Mouse (Mus musculus) midbrain, postnatal 0 days (tissue): ENCODE measurements around the gene Cul4a. TPM values are rescaled to one million over a fixed set of nuclear protein-coding genes. Genes with fewer than 3 reads are reported as not detected.

Experiments
- ATAC-seq: fragments of 200-750 bp; cut with Nextera tagmentation; 2 replicates; pipeline ENCODE4 v1.8.0; 2017; ENCODE audit warnings: moderate number of reproducible peaks, mild to moderate bottlenecking, moderate TSS enrichment, moderate library complexity; ENCODE audit not compliant: low FRiP score
- DNase-seq: peaks from one replicate; pipeline ENCODE4 v3.0.0-alpha.2; 2015; ENCODE audit warnings: low spot score
- H3K27ac ChIP-seq: fragments of 300-500 bp; sonication (generic); 2 replicates; pipeline ENCODE4 v1.5.1; 2014; ENCODE audit warnings: low read depth, mild to moderate bottlenecking, low read length, mixed read lengths
- H3K27me3 ChIP-seq: fragments of 300-500 bp; sonication (generic); 2 replicates; pipeline ENCODE4 v1.6.1; 2014; ENCODE audit warnings: low read length, control low read depth, mixed read lengths; ENCODE audit not compliant: insufficient read depth
- H3K36me3 ChIP-seq: fragments of 300-500 bp; sonication (generic); 2 replicates; pipeline ENCODE4 v1.6.1; 2014; ENCODE audit warnings: low read length, control low read depth, mixed read lengths; ENCODE audit not compliant: insufficient read depth
- H3K4me1 ChIP-seq: fragments of 300-500 bp; sonication (generic); 2 replicates; pipeline ENCODE4 v1.6.1; 2014; ENCODE audit warnings: mild to moderate bottlenecking, control low read depth, antibody characterized with exemption, low read length, mixed read lengths; ENCODE audit not compliant: insufficient read depth
- H3K4me2 ChIP-seq: fragments of 300-500 bp; sonication (generic); 2 replicates; pipeline ENCODE4 v1.6.1; 2014; ENCODE audit warnings: low read depth, mild to moderate bottlenecking, low read length, mixed read lengths; ENCODE audit not compliant: poor library complexity, severe bottlenecking
- H3K4me3 ChIP-seq: fragments of 300-500 bp; sonication (generic); 2 replicates; pipeline ENCODE4 v1.5.1; 2014; ENCODE audit warnings: low read depth, mild to moderate bottlenecking, low read length, moderate library complexity
- H3K9ac ChIP-seq: fragments of 300-500 bp; sonication (generic); replicated peaks from 2 replicates; pipeline ENCODE4 v1.6.1; 2014; ENCODE audit warnings: mild to moderate bottlenecking, low read length, moderate library complexity, mixed read lengths; ENCODE audit not compliant: poor library complexity, severe bottlenecking
- H3K9me3 ChIP-seq: fragments of 300-500 bp; sonication (generic); 2 replicates; pipeline ENCODE4 v1.6.1; 2016; ENCODE audit warnings: low read length, control low read depth
- CTCF ChIP-seq: IDR thresholded peaks from 2 replicates; pipeline ENCODE4 v1.5.1; 2016; ENCODE audit warnings: antibody characterized with exemption, mild to moderate bottlenecking
- WGBS: fragments of 180-500 bp; shearing (Covaris S2); extraction: QIAGEN DNeasy Blood & Tissue Kit; methylation state at CpG from one replicate; pipeline ENCODE4 v1.1.7; 2014; 5-methylcytosine and 5-hydroxymethylcytosine counted together
- polyA plus RNA-seq: library from polyadenylated mRNA; unstranded; fragments of >200 nt; fragmentation: Nextera tagmentation; extraction: Ambion mirVana; gene quantifications from 2 replicates; pipeline ENCODE4 v1.2.1, GENCODE M21; 2015
- total RNA-seq: library from RNA; depleted of rRNA; stranded (reverse); fragments of >200 nt; gene quantifications from 2 replicates; pipeline ENCODE4 v1.2.3, GENCODE M21; 2014

The Cul4a gene
- total and polyA plus RNA-seq, 2 experiments from 2014 or later = 59.3 to 100 TPM

DNA sequence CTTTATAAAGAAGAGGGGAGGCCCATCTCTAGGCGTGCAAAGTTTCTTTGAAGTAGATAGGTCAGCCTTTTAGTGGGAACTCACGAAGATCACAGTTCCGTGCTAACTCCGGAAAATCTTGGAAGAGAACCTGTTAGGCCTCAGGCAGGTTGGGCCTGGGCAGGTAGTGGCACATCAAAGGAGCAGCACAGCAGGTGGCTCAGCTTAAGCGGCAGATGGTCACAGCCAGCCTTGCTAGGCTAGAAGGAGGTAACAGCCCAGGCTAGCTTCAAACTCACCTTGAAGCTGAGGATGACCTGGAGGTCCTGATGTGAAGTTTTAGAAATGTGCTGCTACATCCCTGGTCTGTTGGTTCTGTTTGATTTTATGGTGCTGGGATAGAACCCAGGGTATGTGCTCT is 44.4 kb downstream of the Cul4a start:
- Histone ChIP-seq H3K4me1 (no peaks in the 10 kb centered on the region), H3K9ac (no peak overlapping the region), H3K27ac (no peak overlapping the region), H3K27me3 (no peaks in the 10 kb centered on the region), H3K4me2 (no peak overlapping the region), H3K4me3 (no peak overlapping the region), H3K36me3 (peaks cover 35% of the 10 kb centered on the region), H3K9me3 (no peaks in the 10 kb centered on the region)
- TF ChIP-seq CTCF = no peak
- ATAC-seq = no peak
- no peak for DNase-seq
- 66% methylated on average over 5 of the region's 5 CpGs for WGBS

DNA sequence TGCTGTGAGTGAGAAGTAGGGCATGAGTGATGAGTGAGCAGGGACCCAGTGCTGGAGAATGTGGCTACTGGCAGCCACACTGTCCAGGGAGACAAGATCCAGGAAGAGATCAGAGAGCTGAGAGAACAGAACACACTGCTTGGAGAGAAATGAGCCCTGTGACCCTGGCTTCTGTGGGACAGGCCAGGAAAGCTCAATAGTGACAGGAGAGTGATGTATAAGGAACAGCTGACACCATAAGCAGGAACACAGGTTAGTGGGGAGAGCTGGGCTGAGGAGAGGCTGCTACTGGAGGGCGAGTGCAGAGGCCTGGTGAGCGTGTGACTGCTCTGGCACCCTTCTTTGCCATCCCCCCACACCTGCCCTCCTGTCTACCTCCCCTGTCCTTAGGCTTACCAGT is 45.5 kb downstream of the Cul4a start:
- ATAC-seq (no peak), DNase-seq (no peak)
- no peaks in the 10 kb centered on the region for H3K9me3 ChIP-seq
- no peak overlapping the region for H3K27ac ChIP-seq
- WGBS = 85% methylated on average over 2 of the region's 2 CpGs
- no peaks in the 10 kb centered on the region for H3K27me3 ChIP-seq
- H3K4me1 ChIP-seq = no peaks in the 10 kb centered on the region
- no peak overlapping the region for H3K4me2 ChIP-seq
- H3K36me3 ChIP-seq = peaks cover 28% of the 10 kb centered on the region
- H3K4me3 ChIP-seq = no peak overlapping the region
- no peak for TF ChIP-seq CTCF
- no peak overlapping the region for H3K9ac ChIP-seq

- 78% methylated on average over 9 of the region's 9 CpGs for WGBS
- no peak overlapping the region for H3K9ac ChIP-seq
- ATAC-seq (no peak), DNase-seq (no peak)
- no peaks in the 10 kb centered on the region for H3K9me3 ChIP-seq
- no peak overlapping the region for H3K27ac ChIP-seq
- H3K27me3 ChIP-seq = no peaks in the 10 kb centered on the region
- no peak overlapping the region for H3K4me3 ChIP-seq
- TF ChIP-seq CTCF = no peak
- no peak overlapping the region for H3K4me2 ChIP-seq
- H3K36me3 ChIP-seq = peaks cover 21% of the 10 kb centered on the region
- no peaks in the 10 kb centered on the region for H3K4me1 ChIP-seq
These were observed 48.7 kb downstream of the Cul4a start for GRCm38 (mm10) chr8:13154099-13154498.

DNA sequence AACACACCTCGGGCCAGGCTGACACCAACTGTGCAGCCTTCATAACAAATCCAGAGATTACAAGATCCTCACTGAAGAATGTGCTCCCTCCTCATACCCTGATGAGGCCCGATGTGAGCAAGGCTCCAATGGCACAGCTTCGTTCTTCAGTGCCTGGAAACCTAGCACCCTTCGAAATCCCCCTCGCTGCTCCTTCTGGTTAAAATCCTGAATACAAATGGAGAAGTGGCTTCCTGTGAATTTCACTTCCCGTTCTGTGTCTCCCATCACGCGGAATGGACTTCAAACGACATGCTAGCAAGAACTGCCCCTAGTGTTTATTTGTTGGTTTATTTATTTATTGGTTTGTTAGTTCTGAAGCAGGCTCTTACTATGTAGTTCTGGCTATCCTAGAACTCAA is 49.9 kb downstream of the Cul4a start:
- TF ChIP-seq CTCF = no peak
- ATAC-seq (no peak), DNase-seq (no peak)
- Histone ChIP-seq H3K4me3 (no peak overlapping the region), H3K36me3 (peaks cover 18% of the 10 kb centered on the region), H3K27ac (no peak overlapping the region), H3K9ac (no peak overlapping the region), H3K27me3 (no peaks in the 10 kb centered on the region), H3K4me1 (peaks cover 4% of the 10 kb centered on the region), H3K9me3 (no peaks in the 10 kb centered on the region), H3K4me2 (no peak overlapping the region)
- WGBS = 74% methylated on average over 9 of the region's 9 CpGs

DNA sequence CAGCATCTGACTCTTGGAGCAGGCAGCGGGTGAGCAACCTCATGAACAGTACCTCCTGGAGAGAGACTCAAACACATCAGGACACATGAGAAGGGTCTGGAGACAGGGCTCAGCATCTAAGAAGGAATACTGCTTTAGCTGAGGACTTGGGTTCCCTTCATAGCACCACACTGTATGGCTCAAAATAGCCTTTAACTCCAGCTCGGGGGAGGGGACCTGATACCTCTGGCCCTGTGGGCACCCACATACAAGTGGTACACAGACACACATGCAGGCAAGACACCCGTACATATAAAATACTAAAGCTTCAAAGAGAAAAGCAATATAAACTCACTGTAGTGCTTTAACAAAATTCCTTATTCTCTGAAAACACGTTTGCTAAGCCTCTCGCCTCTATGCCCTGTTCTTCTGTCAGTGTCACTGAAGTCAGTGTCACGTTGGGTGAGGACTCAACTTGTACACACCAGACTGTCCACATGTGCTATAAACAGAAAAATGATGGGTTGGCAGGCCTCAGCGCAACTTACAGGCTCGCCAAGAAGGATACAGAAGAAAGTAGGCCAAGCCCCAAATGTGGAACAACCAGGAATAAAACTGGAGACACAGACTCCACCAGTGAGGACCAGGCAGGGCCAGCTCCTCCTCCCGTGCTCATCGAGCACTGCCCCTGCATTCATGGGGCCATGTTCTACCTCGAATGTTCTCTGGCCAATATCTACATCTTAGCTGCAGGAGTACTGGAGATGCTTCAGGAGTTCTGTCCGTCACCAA is 51.1 kb downstream of the Cul4a start:
- H3K4me3 ChIP-seq = no peak overlapping the region
- peaks cover 5% of the 10 kb centered on the region for H3K4me1 ChIP-seq
- peaks cover 18% of the 10 kb centered on the region for H3K36me3 ChIP-seq
- no peaks in the 10 kb centered on the region for H3K27me3 ChIP-seq
- 78% methylated on average over 12 of the region's 12 CpGs for WGBS
- H3K4me2 ChIP-seq = no peak overlapping the region
- H3K9ac ChIP-seq = no peak overlapping the region
- no peak for TF ChIP-seq CTCF
- ATAC-seq (no peak), DNase-seq (no peak)
- H3K27ac ChIP-seq = no peak overlapping the region
- no peaks in the 10 kb centered on the region for H3K9me3 ChIP-seq

- 1% methylated on average over 38 of the region's 50 CpGs for WGBS
- ATAC-seq (peak; percentile 94), DNase-seq (peak; percentile 100)
- Histone ChIP-seq H3K4me1 (peaks cover 5% of the 10 kb centered on the region), H3K4me2 (peak within 1 kb of the TSS; percentile 81), H3K36me3 (0 out of 2 replicates have a peak, but pooled peaks cover 11% of the 10 kb centered on the region), H3K9ac (peak within 1 kb of the TSS; percentile 99), H3K4me3 (peak within 1 kb of the TSS; percentile 99), H3K27ac (peak within 1 kb of the TSS; percentile 84), H3K27me3 (no peaks in the 10 kb centered on the region), H3K9me3 (no peaks in the 10 kb centered on the region)
- TF ChIP-seq CTCF = no peak
These were observed 53.4 kb downstream of the Cul4a start, which contains the start of gene Lamp1 for GRCm38 (mm10) chr8:13158718-13159376. Lamp1 (plus strand) TSS chr8:13159161.
